Mouse (Mus musculus) CH12.LX (cell line): ENCODE results near the gene Mical3. TPM values are rescaled to one million over a fixed set of nuclear protein-coding genes. Genes with fewer than 3 reads are reported as not detected.
A peak's percentile ranks its signal among the peaks of the same experiment; 100 is the strongest.

ENCODE experiments used
- DNase-seq: peaks from one replicate; pipeline ENCODE4 v3.0.0-alpha.2; 2013; ENCODE audit errors: extremely low read depth
- H3K27ac ChIP-seq: 2 replicates; pipeline ENCODE4 v1.5.1; 2012; ENCODE audit warnings: low read depth, mild to moderate bottlenecking, control low read depth, moderate library complexity; ENCODE audit not compliant: insufficient read depth
- H3K27me3 ChIP-seq: replicated peaks from 2 replicates; pipeline ENCODE3; 2012; ENCODE audit warnings: inconsistent platforms
- H3K36me3 ChIP-seq, 2 experiments: replicated peaks in 1 of 2; 2 replicates each; pipeline versions ENCODE3 to v1.6.1; 2012; ENCODE audit warnings: inconsistent platforms in 1 of 2, low read length in 1 of 2, mild to moderate bottlenecking in 1 of 2, mixed read lengths in 1 of 2, moderate library complexity in 1 of 2; ENCODE audit not compliant: control insufficient read depth in 1 of 2, insufficient read depth in 1 of 2
- H3K4me1 ChIP-seq, 2 experiments: 2 replicates each; pipeline ENCODE4 v1.6.1; 2012; ENCODE audit warnings: inconsistent platforms in 1 of 2, moderate library complexity in 1 of 2; ENCODE audit not compliant: insufficient read depth in 2 of 2, control insufficient read depth in 1 of 2
- H3K4me2 ChIP-seq: 2 replicates; pipeline ENCODE4 v1.6.1; 2012; ENCODE audit warnings: low read depth, mild to moderate bottlenecking, control low read depth; ENCODE audit not compliant: poor library complexity, insufficient read depth, severe bottlenecking
- H3K4me3 ChIP-seq, 3 experiments: fragments of 150-350 bp in 1 of 3; sonication (generic) in 1 of 3; replicated peaks in 1 of 3; 2 replicates each; pipeline versions ENCODE3 to v1.5.1; 2011 to 2012; ENCODE audit warnings: low read depth in 2 of 3, low read length in 2 of 3, mild to moderate bottlenecking in 2 of 3, moderate library complexity in 2 of 3, control low read depth in 1 of 3, improper control_type of control experiment in 1 of 3, inconsistent platforms in 1 of 3, mixed read lengths in 1 of 3; ENCODE audit not compliant: poor library complexity in 1 of 3
- H3K79me2 ChIP-seq: replicated peaks from 2 replicates; pipeline ENCODE4 v1.6.1; 2012; ENCODE audit warnings: mild to moderate bottlenecking, moderate library complexity; ENCODE audit not compliant: control insufficient read depth, poor library complexity, insufficient read depth, severe bottlenecking; ENCODE audit errors: extremely low read depth
- H3K9ac ChIP-seq: 2 replicates; pipeline ENCODE4 v1.6.1; 2012; ENCODE audit warnings: low read depth, mild to moderate bottlenecking, control low read depth, moderate library complexity; ENCODE audit not compliant: insufficient read depth
- H3K9me3 ChIP-seq: replicated peaks from 2 replicates; pipeline ENCODE3; 2012; ENCODE audit warnings: low read length, inconsistent platforms, mixed read lengths
- BHLHE40 ChIP-seq: IDR thresholded peaks from 2 replicates; pipeline ENCODE4 v1.6.1; 2011; ENCODE audit warnings: mild to moderate bottlenecking, low read depth, low read length, improper control_type of control experiment
- CHD2 ChIP-seq: IDR thresholded peaks from 2 replicates; pipeline ENCODE4 v1.6.1; 2011; ENCODE audit warnings: low read length, improper control_type of control experiment
- CTCF ChIP-seq, 2 experiments: IDR thresholded peaks in 1 of 2; conservative IDR thresholded peaks in 1 of 2; 2 replicates each; pipeline ENCODE4 v1.5.1; 2011 to 2012; ENCODE audit warnings: low read depth in 2 of 2, low read length in 2 of 2, improper control_type of control experiment in 1 of 2, inconsistent platforms in 1 of 2, mild to moderate bottlenecking in 1 of 2, moderate library complexity in 1 of 2
- ELF1 ChIP-seq: IDR thresholded peaks from 2 replicates; pipeline ENCODE4 v1.6.1; 2014; ENCODE audit warnings: low read depth, mild to moderate bottlenecking, inconsistent platforms, low read length, improper control_type of control experiment
- ETS1 ChIP-seq: conservative IDR thresholded peaks from 2 replicates; pipeline ENCODE4 v1.6.1; 2012; ENCODE audit warnings: low read depth, mild to moderate bottlenecking, inconsistent platforms, low read length, improper control_type of control experiment, moderate library complexity
- HCFC1 ChIP-seq: IDR thresholded peaks from 2 replicates; pipeline ENCODE4 v1.6.1; 2012; ENCODE audit warnings: low read depth, mild to moderate bottlenecking, inconsistent platforms, low read length, improper control_type of control experiment
- JUN ChIP-seq: IDR thresholded peaks from 2 replicates; pipeline ENCODE4 v1.6.1; 2011; ENCODE audit warnings: low read depth, mild to moderate bottlenecking, low read length, improper control_type of control experiment, moderate library complexity; ENCODE audit not compliant: insufficient read depth
- JUND ChIP-seq: conservative IDR thresholded peaks from 2 replicates; pipeline ENCODE4 v1.6.1; 2011; ENCODE audit warnings: low read depth, low read length, improper control_type of control experiment
- MAFK ChIP-seq: IDR thresholded peaks from 2 replicates; pipeline ENCODE4 v1.6.1; 2011; ENCODE audit warnings: low read length, improper control_type of control experiment; ENCODE audit not compliant: insufficient replicate concordance
- MAZ ChIP-seq: IDR thresholded peaks from 2 replicates; pipeline ENCODE4 v1.6.1; 2012; ENCODE audit warnings: low read depth, mild to moderate bottlenecking, inconsistent platforms, low read length, improper control_type of control experiment, moderate library complexity
- MEF2A ChIP-seq: IDR thresholded peaks from 2 replicates; pipeline ENCODE4 v1.6.1; 2014; ENCODE audit warnings: low read depth, mild to moderate bottlenecking, inconsistent platforms, low read length, improper control_type of control experiment, borderline replicate concordance
- NELFE ChIP-seq: IDR thresholded peaks from 2 replicates; pipeline ENCODE4 v1.6.1; 2011; ENCODE audit warnings: low read depth, low read length, improper control_type of control experiment
- NRF1 ChIP-seq: IDR thresholded peaks from 2 replicates; pipeline ENCODE4 v1.6.1; 2014; ENCODE audit warnings: low read depth, mild to moderate bottlenecking, inconsistent platforms, low read length, improper control_type of control experiment, moderate library complexity
- POLR2A ChIP-seq: IDR thresholded peaks from 2 replicates; pipeline ENCODE4 v1.6.1; 2011; ENCODE audit warnings: low read depth, mild to moderate bottlenecking, improper control_type of control experiment, low read length
- SIN3A ChIP-seq: IDR thresholded peaks from 2 replicates; pipeline ENCODE4 v1.6.1; 2012; ENCODE audit warnings: low read length, improper control_type of control experiment, inconsistent platforms
- SMC3 ChIP-seq: IDR thresholded peaks from 2 replicates; pipeline ENCODE4 v1.6.1; 2011; ENCODE audit warnings: low read depth, low read length, improper control_type of control experiment
- UBTF ChIP-seq: IDR thresholded peaks from 2 replicates; pipeline ENCODE4 v1.6.1; 2012; ENCODE audit warnings: low read depth, mild to moderate bottlenecking, inconsistent platforms, low read length, improper control_type of control experiment, moderate library complexity
- USF1 ChIP-seq: IDR thresholded peaks from 2 replicates; pipeline ENCODE4 v1.6.1; 2014; ENCODE audit warnings: low read depth, mild to moderate bottlenecking, inconsistent platforms, low read length, improper control_type of control experiment
- USF2 ChIP-seq: conservative IDR thresholded peaks from 2 replicates; pipeline ENCODE4 v1.6.1; 2011; ENCODE audit warnings: low read depth, low read length, improper control_type of control experiment
- ZMIZ1 ChIP-seq: IDR thresholded peaks from 2 replicates; pipeline ENCODE4 v1.6.1; 2012; ENCODE audit warnings: low read depth, mild to moderate bottlenecking, inconsistent platforms, low read length, improper control_type of control experiment
- ZNF384 ChIP-seq: IDR thresholded peaks from 2 replicates; pipeline ENCODE4 v1.6.1; 2012; ENCODE audit warnings: low read depth, low read length, improper control_type of control experiment, inconsistent platforms
- dilution Hi-C: fragments of 300-500 bp; cut with MboI; formaldehyde crosslinking; loops from 2 replicates; pipeline ENCODE4 v1.14.3; 2020; ENCODE audit warnings: low sequenced_read_pairs; ENCODE audit not compliant: extremely low pct_unique_long_range_greater_than_20kb, extremely low pct_ligation_motif_present
- in situ Hi-C: fragments of 300-500 bp; cut with MboI; formaldehyde crosslinking; loops from 3 replicates; pipeline ENCODE4 v1.14.3; 2019; ENCODE audit warnings: low sequenced_read_pairs, low pct_ligation_motif_present, low pct_unique_long_range_greater_than_20kb, mixed read lengths
- polyA plus RNA-seq: library from polyadenylated mRNA; unstranded; fragments of >175 nt; gene quantifications from 2 replicates; pipeline ENCODE4 v1.2.1, GENCODE M21; 2012; ENCODE audit warnings: low read depth; ENCODE audit not compliant: insufficient read length
- total RNA-seq, 2 experiments: library from RNA; depleted of rRNA; stranded (reverse); fragments of 300-350 nt in 1 of 2; fragments of >200 nt in 1 of 2; gene quantifications; 2 replicates each; pipeline ENCODE4 v1.2.3; 2012 to 2014

The Mical3 gene
- total and polyA plus RNA-seq, 3 experiments: 10.2 to 56.3 (median 26.8) TPM

DNA sequence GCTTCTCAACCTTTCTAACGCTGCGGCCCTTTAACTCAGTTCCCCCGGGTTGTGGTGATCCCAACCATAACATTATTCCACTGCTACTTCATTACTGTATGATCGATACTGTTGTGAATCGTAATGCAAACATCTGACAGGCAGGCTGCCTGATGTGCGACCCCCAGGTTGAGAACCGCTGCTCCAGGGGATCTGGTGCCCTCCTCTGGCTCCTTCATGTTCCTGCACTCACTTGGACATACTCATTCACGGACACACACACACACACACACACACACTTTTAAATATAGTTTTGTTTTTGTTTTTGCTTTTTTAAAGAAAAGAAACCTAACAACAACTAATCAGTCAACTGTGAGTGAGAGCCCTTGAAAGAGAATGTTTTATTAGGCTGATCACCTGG is 19.3 kb upstream of the Mical3 start:
- Histone ChIP-seq H3K9ac (no peak overlapping the region), H3K36me3 (no peaks in the 10 kb centered on the region), H3K9me3 (peaks cover 3% of the 10 kb centered on the region), H3K4me1 (peaks cover 0 to 8% of the 10 kb centered on the region in 2 experiments; a peak in 2 of 4 replicates), H3K27ac (no peak overlapping the region), H3K79me2 (no peaks in the 10 kb centered on the region), H3K4me3 (no peak overlapping the region), H3K27me3 (no peaks in the 10 kb centered on the region), H3K4me2 (no peak overlapping the region)
- no peak for DNase-seq
- in situ Hi-C loops (no loop called here), dilution Hi-C loops (no loop called here)
- TF ChIP-seq HCFC1: no peak
- no peak for TF ChIP-seq MAZ
- peak in 1 of 2 experiments; percentile 14; a peak in 1 of 4 replicates for TF ChIP-seq CTCF (conservative IDR thresholded peaks at IDR 0.05 in 1 of 2, IDR thresholded peaks at IDR 0.05 in 1 of 2; ENCODE audit: low read depth in 2 of 2, low read length in 2 of 2)
- TF ChIP-seq SMC3: peak; percentile 8; the same call in 1 of the 2 replicates
- TF ChIP-seq ETS1: no peak

- Histone ChIP-seq H3K4me2 (no peak overlapping the region), H3K4me1 (peaks cover 0 to 8% of the 10 kb centered on the region in 2 experiments; a peak in 2 of 4 replicates), H3K9ac (no peak overlapping the region), H3K27ac (no peak overlapping the region), H3K9me3 (peaks cover 3% of the 10 kb centered on the region), H3K36me3 (no peaks in the 10 kb centered on the region), H3K4me3 (no peak overlapping the region), H3K79me2 (no peaks in the 10 kb centered on the region), H3K27me3 (no peaks in the 10 kb centered on the region)
- TF ChIP-seq ELF1: 0 out of 2 replicates have a peak, but pooled peaks have one; percentile 30
- no peak for TF ChIP-seq CTCF (conservative IDR thresholded peaks at IDR 0.05 in 1 of 2, IDR thresholded peaks at IDR 0.05 in 1 of 2; ENCODE audit: low read depth in 2 of 2, low read length in 2 of 2)
- TF ChIP-seq BHLHE40: 0 out of 2 replicates have a peak, but pooled peaks have one; percentile 9
- TF ChIP-seq JUND: no peak
- TF ChIP-seq USF2: no peak
- no peak for DNase-seq
- in situ Hi-C loops: no loop called here
- dilution Hi-C loops: no loop called here
These were observed 18.6 kb upstream of the Mical3 start for GRCm38 (mm10) chr6:121149420-121149819.

- DNase-seq: no peak
- dilution Hi-C loops (no loop called here), in situ Hi-C loops (no loop called here)
- no peaks in the 10 kb centered on the region for H3K79me2 ChIP-seq
- H3K4me2 ChIP-seq: no peak overlapping the region
- H3K27ac ChIP-seq: no peak overlapping the region
- no peak for TF ChIP-seq NRF1
- TF ChIP-seq JUN: no peak
- no peak for TF ChIP-seq USF2
- no peak for TF ChIP-seq HCFC1
- TF ChIP-seq JUND: no peak
- TF ChIP-seq POLR2A: no peak
- TF ChIP-seq SMC3: no peak
- TF ChIP-seq UBTF: no peak
- no peak for TF ChIP-seq MEF2A
- TF ChIP-seq ZMIZ1: no peak
- no peak for TF ChIP-seq USF1
- TF ChIP-seq NELFE: no peak
- TF ChIP-seq CHD2: no peak
- no peak for TF ChIP-seq MAFK
- TF ChIP-seq ZNF384: no peak
- no peak for TF ChIP-seq MAZ
- no peak for TF ChIP-seq SIN3A
- H3K36me3 ChIP-seq: no peaks in the 10 kb centered on the region
- no peaks in the 10 kb centered on the region for H3K27me3 ChIP-seq
- peaks cover 3% of the 10 kb centered on the region for H3K9me3 ChIP-seq
- no peak overlapping the region for H3K4me3 ChIP-seq
- no peak overlapping the region for H3K9ac ChIP-seq
- H3K4me1 ChIP-seq: peaks cover 0 to 8% of the 10 kb centered on the region in 2 experiments; a peak in 2 of 4 replicates
These were observed 17.6 kb upstream of the Mical3 start for GRCm38 (mm10) chr6:121148360-121148759.
